Mouse (Mus musculus) layer of hippocampus, adult 2 months (tissue): ENCODE data around the gene Strip2. TPM values are rescaled to one million over a fixed set of nuclear protein-coding genes. Genes with fewer than 3 reads are reported as not detected.
A peak's percentile ranks its signal among the peaks of the same experiment; 100 is the strongest.

Experiments used
- DNase-seq, 2 experiments: peaks; one replicate each; pipeline ENCODE4 v3.0.0; 2022; ENCODE audit warnings: low spot score in 2 of 2
- H3K27ac ChIP-seq: fragments of 200-600 bp; 2 replicates; pipeline ENCODE4 v1.8.1; 2022
- H3K4me3 ChIP-seq: fragments of 200-600 bp; 2 replicates; pipeline ENCODE4 v1.8.1; 2022; ENCODE audit warnings: mild to moderate bottlenecking
- CTCF ChIP-seq: fragments of 200-600 bp; conservative IDR thresholded peaks from 2 replicates; pipeline ENCODE4 v1.8.1; 2022; ENCODE audit warnings: antibody characterized with exemption, mild to moderate bottlenecking, moderate library complexity
- total RNA-seq, 2 experiments: library from RNA; stranded (reverse); gene quantifications; 2 replicates each; pipeline ENCODE4 v1.2.3; 2021

Strip2 gene
- total RNA-seq, 2 experiments from 2014 or later: 27.8 to 30.3 TPM

DNA sequence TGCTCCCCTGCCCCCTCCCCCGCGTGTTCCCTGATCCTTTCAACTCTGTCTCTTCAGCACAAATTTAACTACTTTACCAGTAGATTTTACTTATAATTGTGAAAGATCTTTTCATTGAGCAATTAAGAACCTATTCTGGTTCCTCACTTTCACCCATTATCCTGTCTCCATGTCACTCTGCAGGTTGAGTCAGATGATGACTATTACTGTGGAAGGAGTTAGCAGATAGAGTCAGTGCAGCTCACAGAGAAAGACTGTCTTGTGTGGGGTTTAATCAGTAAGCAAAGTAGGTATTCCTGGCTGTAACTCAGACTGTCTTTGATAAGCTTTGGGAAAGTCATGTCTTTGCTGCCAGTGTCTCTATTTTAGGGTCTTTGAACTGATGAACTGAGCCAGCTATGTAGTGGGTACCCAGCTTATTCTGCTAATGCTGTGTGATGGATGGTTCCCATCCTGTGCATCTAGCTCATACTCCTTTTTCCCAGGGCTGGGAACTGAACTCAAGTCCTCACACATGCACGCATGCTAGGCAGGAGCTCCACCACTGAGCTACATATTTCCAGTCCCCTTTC lies 13.4 kb upstream of the Strip2 start:
- no peak overlapping the region for H3K27ac ChIP-seq
- no peak for TF ChIP-seq CTCF
- DNase-seq: no peak
- no peak overlapping the region for H3K4me3 ChIP-seq

GRCm38 (mm10) chr6:29904281-29904680 lies 12.5 kb upstream of the Strip2 start:
- no peak for DNase-seq
- no peak overlapping the region for H3K27ac ChIP-seq
- no peak overlapping the region for H3K4me3 ChIP-seq
- TF ChIP-seq CTCF: no peak

- no peak for DNase-seq
- H3K4me3 ChIP-seq: no peak overlapping the region
- no peak overlapping the region for H3K27ac ChIP-seq
- no peak for TF ChIP-seq CTCF
These were observed 6.2 kb upstream of the Strip2 start for GRCm38 (mm10) chr6:29910631-29911030.

DNA sequence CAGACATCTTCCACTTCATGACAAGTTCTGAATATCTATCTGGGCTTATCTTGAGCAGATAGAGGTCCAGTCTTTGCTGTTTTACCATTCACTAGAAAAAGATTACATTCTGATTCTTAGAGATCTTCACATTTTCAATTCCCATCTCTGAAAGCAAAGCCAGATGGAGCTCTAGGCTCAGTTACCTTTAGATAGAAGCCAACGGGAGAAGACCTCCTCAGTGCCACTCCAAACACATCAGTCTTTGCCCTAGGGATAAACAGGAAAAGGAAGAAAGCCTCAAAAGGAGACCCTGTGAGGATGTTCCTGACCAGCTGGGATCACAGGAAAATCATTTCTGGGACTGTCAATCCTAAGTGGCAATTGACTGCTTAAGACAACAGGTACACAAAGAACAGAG lies 3.1 kb upstream of the Strip2 start:
- H3K4me3 ChIP-seq: no peak overlapping the region
- H3K27ac ChIP-seq: no peak overlapping the region
- no peak for DNase-seq
- peak; percentile 64 for TF ChIP-seq CTCF

- DNase-seq: no peak
- no peak overlapping the region for H3K4me3 ChIP-seq
- no peak for TF ChIP-seq CTCF
- H3K27ac ChIP-seq: no peak overlapping the region
These were observed 2.7 kb upstream of the Strip2 start for GRCm38 (mm10) chr6:29914136-29914535.

DNA sequence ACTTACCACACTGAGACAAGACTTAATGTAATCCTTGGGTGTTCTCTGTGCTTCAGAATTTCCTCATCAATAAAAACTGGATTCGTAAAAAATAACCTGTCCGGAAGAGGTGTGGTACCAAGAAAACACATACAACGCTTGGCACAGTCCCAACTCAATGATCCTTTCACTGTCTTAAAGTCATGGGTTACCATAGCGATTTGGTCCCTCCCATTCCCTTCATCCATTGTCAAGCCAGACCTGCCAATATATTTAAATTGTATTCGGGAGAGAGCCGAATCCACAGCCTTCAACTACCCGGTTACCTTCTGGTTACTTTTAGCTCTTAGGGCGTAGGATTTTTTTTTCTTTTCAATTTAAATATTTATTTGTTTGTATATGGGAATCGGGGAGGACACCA lies 976 bp upstream of the Strip2 start:
- DNase-seq: no peak
- Histone ChIP-seq H3K4me3 (no peak overlapping the region), H3K27ac (no peak overlapping the region)
- TF ChIP-seq CTCF: no peak

- no peak for TF ChIP-seq CTCF
- peak in 1 of 2 experiments; percentile 14 for DNase-seq
- Histone ChIP-seq H3K27ac (peak overlapping the region; percentile 28; the same call in 1 of the 2 replicates), H3K4me3 (peak overlapping the region; percentile 75)
These were observed 540 bp downstream of the Strip2 start for GRCm38 (mm10) chr6:29917383-29917720.

- DNase-seq: no peak
- no peak for TF ChIP-seq CTCF
- Histone ChIP-seq H3K27ac (no peak overlapping the region), H3K4me3 (peak overlapping the region; percentile 75)
These were observed 1.1 kb downstream of the Strip2 start for GRCm38 (mm10) chr6:29917947-29918346.

DNA sequence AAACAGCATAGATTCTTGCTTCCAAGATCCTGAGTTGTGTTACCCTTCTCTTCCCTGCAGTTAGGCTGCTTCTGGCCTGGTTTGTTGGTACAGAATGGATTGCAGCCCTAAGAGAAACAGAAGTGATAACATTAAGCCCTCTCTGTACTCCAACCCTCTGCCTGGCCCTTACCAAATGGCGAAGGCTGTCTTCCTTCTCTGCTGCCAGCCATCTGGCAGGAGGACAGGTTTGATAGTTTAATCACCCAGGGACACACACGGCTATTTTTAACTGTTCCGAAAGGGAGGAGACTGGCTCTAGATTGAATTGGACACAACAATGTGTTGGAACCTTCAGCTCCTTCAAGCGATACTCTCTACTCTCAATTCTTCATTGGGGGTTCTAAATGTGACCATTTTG lies 6.7 kb downstream of the Strip2 start:
- no peak for TF ChIP-seq CTCF
- DNase-seq: no peak
- Histone ChIP-seq H3K4me3 (no peak overlapping the region), H3K27ac (no peak overlapping the region)

DNA sequence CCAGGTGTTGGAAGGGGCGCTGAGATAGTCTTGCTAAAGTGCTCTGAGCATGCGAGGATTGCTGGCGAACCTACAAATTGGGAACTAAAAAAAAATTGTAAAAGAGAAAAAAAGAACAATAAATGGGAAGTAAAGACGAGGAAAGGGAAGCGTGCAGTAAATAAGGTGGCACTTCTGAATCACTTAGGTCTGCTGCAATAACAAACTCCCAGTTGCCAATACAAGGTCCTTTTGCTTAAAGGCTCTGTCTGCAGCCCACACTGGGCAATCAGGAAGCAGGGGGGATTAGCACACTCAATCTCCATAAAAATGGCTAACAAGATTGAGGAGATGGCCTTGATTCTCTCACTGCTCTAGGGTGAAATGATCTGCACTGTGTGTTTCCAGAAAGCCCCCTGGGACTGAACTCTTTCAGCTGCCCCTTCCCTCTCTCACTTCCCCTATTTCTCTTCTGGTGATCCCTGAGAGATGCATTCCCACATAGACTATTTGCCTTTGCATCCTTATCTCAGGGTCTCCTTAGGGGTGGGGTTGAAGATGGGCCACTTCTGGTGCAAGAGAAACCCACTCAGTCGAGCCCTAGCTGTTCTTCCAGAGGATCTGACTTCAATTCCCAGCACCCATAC lies 8.9 kb downstream of the Strip2 start:
- no peak for DNase-seq
- no peak for TF ChIP-seq CTCF
- no peak overlapping the region for H3K4me3 ChIP-seq
- no peak overlapping the region for H3K27ac ChIP-seq

DNA sequence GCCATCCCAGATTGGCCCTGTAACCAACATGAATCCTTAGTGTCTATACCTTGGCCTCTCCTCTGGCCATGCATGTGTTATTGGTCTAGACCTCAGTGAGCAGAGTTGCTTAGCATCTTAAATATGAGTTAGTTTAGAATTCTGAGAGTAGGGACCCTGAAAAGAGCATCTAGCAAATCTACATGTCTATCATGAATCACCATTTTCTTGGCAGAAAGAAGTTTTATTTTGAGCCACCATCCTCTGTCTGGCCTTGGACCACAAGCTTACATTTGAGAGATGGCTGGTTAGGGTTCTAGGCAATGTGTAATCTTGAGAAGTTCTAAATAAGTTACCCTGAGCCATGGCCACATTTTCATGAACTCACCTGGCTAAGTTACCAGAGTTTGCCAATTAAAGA lies 13.3 kb downstream of the Strip2 start:
- no peak for DNase-seq
- H3K27ac ChIP-seq: no peak overlapping the region
- no peak for TF ChIP-seq CTCF

GRCm38 (mm10) chr6:29930665-29931064 lies 13.9 kb downstream of the Strip2 start:
- no peak overlapping the region for H3K27ac ChIP-seq

More for the DNA sequence above, 13.3 kb downstream of the Strip2 start:
- H3K4me3 ChIP-seq: no peak overlapping the region

DNA sequence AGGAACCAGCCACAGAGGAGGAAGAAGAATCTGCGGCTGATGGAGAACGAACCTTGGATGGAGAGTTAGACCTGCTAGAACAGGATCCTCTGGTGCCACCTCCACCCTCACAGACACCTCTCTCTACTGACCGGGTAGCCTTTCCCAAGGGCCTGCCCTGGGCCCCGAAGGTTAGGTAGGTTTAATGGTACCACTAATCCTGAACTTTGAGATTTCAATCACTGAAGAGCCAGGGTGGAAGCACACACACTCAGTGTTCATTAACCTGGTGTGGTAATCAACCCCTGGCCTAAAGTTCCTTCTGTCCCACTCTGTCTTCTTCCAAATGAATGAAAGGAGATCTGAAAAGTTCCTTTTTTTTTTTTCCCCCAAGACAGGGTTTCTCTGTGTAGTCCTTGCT lies 14.4 kb downstream of the Strip2 start:
- TF ChIP-seq CTCF: no peak
- Histone ChIP-seq H3K4me3 (no peak overlapping the region), H3K27ac (no peak overlapping the region)
- no peak for DNase-seq

More at GRCm38 (mm10) chr6:29930665-29931064, 13.9 kb downstream of the Strip2 start:
- no peak overlapping the region for H3K4me3 ChIP-seq
- no peak for DNase-seq
- no peak for TF ChIP-seq CTCF

- no peak for DNase-seq
- TF ChIP-seq CTCF: no peak
- Histone ChIP-seq H3K27ac (no peak overlapping the region), H3K4me3 (no peak overlapping the region)
These were observed 18.9 kb downstream of the Strip2 start for GRCm38 (mm10) chr6:29935741-29936140.
